8 mouse cellular contexts compared by ENCODE assay signal in genomic region chr16:18394056-18394455, GRCm38 (mm10). TPM values are rescaled to one million over a fixed set of nuclear protein-coding genes. Genes with fewer than 3 reads are reported as not detected.
DNase-seq lines count a peak whose midpoint lies in the region; ATAC-seq lines count a peak whose summit lies in the region.
"Had no signal": no experiment of that assay in that cellular context is flagged by ENCODE, and none has a peak within 500 bp of the region (broad histone marks: within the 10 kb centered on the region; RNA-seq: fewer than 3 reads in every experiment).

No protein-coding gene starts in this region.

- no peak for ATAC-seq in limb, embryonic 12.5 days (ENCODE audit: insufficient number of reproducible peaks, insufficient read depth, low FRiP score, low TSS enrichment, low read depth)
- no peak for ATAC-seq in forebrain, embryonic 13.5 days
- ATAC-seq in intestine, embryonic 16.5 days = no peak
- ATAC-seq in neural tube, embryonic 14.5 days (ENCODE audit: low read depth) = no peak

- 87% methylated on average over 3 of the region's 3 CpGs for WGBS in limb, embryonic 12.5 days
- 91% methylated on average over 3 of the region's 3 CpGs for WGBS in limb, embryonic 10.5 days
- WGBS in forebrain, embryonic 13.5 days = 46% methylated on average over 3 of the region's 3 CpGs
- 69% methylated on average over 3 of the region's 3 CpGs for WGBS in intestine, embryonic 16.5 days
- 53% methylated on average over 3 of the region's 3 CpGs for WGBS in neural tube, embryonic 14.5 days

- H3K27ac ChIP-seq in limb, embryonic 12.5 days = no peak overlapping the region
- H3K27ac ChIP-seq in limb, embryonic 10.5 days = no peak overlapping the region
- peak overlapping the region; percentile 91 for H3K27ac ChIP-seq in forebrain, embryonic 13.5 days
- H3K27ac ChIP-seq in intestine, embryonic 16.5 days (ENCODE audit: low read length) = no peak overlapping the region
- H3K27ac ChIP-seq in neural tube, embryonic 14.5 days (ENCODE audit: low read depth, low read length) = peak overlapping the region; percentile 86; the same call in 1 of the 2 replicates

- no peaks in the 10 kb centered on the region for H3K9me3 ChIP-seq in limb, embryonic 12.5 days
- H3K9me3 ChIP-seq in limb, embryonic 10.5 days (replicated peaks) = no peaks in the 10 kb centered on the region
- H3K9me3 ChIP-seq in forebrain, embryonic 13.5 days (replicated peaks) = no peaks in the 10 kb centered on the region
- H3K9me3 ChIP-seq in intestine, embryonic 16.5 days (ENCODE audit: control insufficient read depth, low read length) = no peaks in the 10 kb centered on the region
- no peaks in the 10 kb centered on the region for H3K9me3 ChIP-seq in neural tube, embryonic 14.5 days (ENCODE audit: control insufficient read depth, low read length)

- H3K4me3 ChIP-seq in limb, embryonic 12.5 days (replicated peaks) = peak overlapping the region; percentile 81; the same call in 1 of the 2 replicates
- no peak overlapping the region for H3K4me3 ChIP-seq in limb, embryonic 10.5 days
- H3K4me3 ChIP-seq in forebrain, embryonic 13.5 days = peak overlapping the region; percentile 70
- no peak overlapping the region for H3K4me3 ChIP-seq in intestine, embryonic 16.5 days (ENCODE audit: low read length)
- H3K4me3 ChIP-seq in neural tube, embryonic 14.5 days (ENCODE audit: low read depth, low read length) = peak overlapping the region; percentile 74; the same call in 1 of the 2 replicates

- H3K36me3 ChIP-seq in limb, embryonic 12.5 days = peaks cover 28% of the 10 kb centered on the region
- H3K36me3 ChIP-seq in limb, embryonic 10.5 days = peaks cover 31% of the 10 kb centered on the region
- H3K36me3 ChIP-seq in forebrain, embryonic 13.5 days (ENCODE audit: poor library complexity, severe bottlenecking) = peaks cover 29% of the 10 kb centered on the region
- H3K36me3 ChIP-seq in intestine, embryonic 16.5 days (ENCODE audit: control insufficient read depth, insufficient read depth, low read length) = peaks cover 10% of the 10 kb centered on the region
- peaks cover 22% of the 10 kb centered on the region for H3K36me3 ChIP-seq in neural tube, embryonic 14.5 days (ENCODE audit: control insufficient read depth, insufficient read depth, low read length)

- DNase-seq in limb, embryonic 10.5 days (ENCODE audit: low spot score) = no peak
- DNase-seq in urinary bladder, adult 2 months (ENCODE audit: low spot score) = no peak
- no peak for DNase-seq in frontal cortex, postnatal 25 days (ENCODE audit: low spot score in 2 of 2)
- DNase-seq: kidney, adult 18-20 months had no signal

- H3K4me1 ChIP-seq in limb, embryonic 12.5 days (replicated peaks) = peaks cover 33% of the 10 kb centered on the region
- peaks cover 49% of the 10 kb centered on the region for H3K4me1 ChIP-seq in limb, embryonic 10.5 days
- H3K4me1 ChIP-seq in forebrain, embryonic 13.5 days = peaks cover 62% of the 10 kb centered on the region
- H3K4me1 ChIP-seq in intestine, embryonic 16.5 days (ENCODE audit: control insufficient read depth, insufficient read depth, low read length) = peaks cover 25% of the 10 kb centered on the region
- H3K4me1 ChIP-seq in neural tube, embryonic 14.5 days (ENCODE audit: control insufficient read depth, insufficient read depth, low read length) = peaks cover 42% of the 10 kb centered on the region

- peak overlapping the region; percentile 90 for H3K4me2 ChIP-seq in limb, embryonic 12.5 days
- peak overlapping the region; percentile 73 for H3K4me2 ChIP-seq in forebrain, embryonic 13.5 days
- peak overlapping the region; percentile 99; the same call in 1 of the 2 replicates for H3K4me2 ChIP-seq in intestine, embryonic 16.5 days (ENCODE audit: low read depth, low read length)
- peak overlapping the region; percentile 90 for H3K4me2 ChIP-seq in neural tube, embryonic 14.5 days (ENCODE audit: low read depth, low read length)

- no peak overlapping the region for H3K9ac ChIP-seq in limb, embryonic 12.5 days (replicated peaks)
- peak overlapping the region; percentile 91 for H3K9ac ChIP-seq in forebrain, embryonic 13.5 days
- no peak overlapping the region for H3K9ac ChIP-seq in intestine, embryonic 16.5 days (ENCODE audit: low read depth, low read length)
- no peak overlapping the region for H3K9ac ChIP-seq in neural tube, embryonic 14.5 days (replicated peaks; ENCODE audit: low read depth, low read length)

- no peaks in the 10 kb centered on the region for H3K27me3 ChIP-seq in limb, embryonic 12.5 days
- H3K27me3 ChIP-seq in limb, embryonic 10.5 days (ENCODE audit: low read depth, poor library complexity, severe bottlenecking) = no peaks in the 10 kb centered on the region
- no peaks in the 10 kb centered on the region for H3K27me3 ChIP-seq in forebrain, embryonic 13.5 days
- H3K27me3 ChIP-seq in intestine, embryonic 16.5 days (replicated peaks; ENCODE audit: control insufficient read depth, insufficient read depth, low read length) = no peaks in the 10 kb centered on the region
- H3K27me3 ChIP-seq in neural tube, embryonic 14.5 days (ENCODE audit: control insufficient read depth, insufficient read depth, low read length) = no peaks in the 10 kb centered on the region

RNA-seq across cellular contexts. Expression of gene Txnrd2, which starts 32.1 kb away (rescaled TPM):
- polyA plus RNA-seq in limb, embryonic 12.5 days (2016; fragmentation: Nextera tagmentation; extraction: Ambion mirVana) = 23.1 and 26.1 TPM in 2 replicates
- 29.6 and 32.2 TPM in 2 replicates for polyA plus RNA-seq in limb, embryonic 10.5 days (2016; fragmentation: Nextera tagmentation; extraction: Ambion mirVana)
- 23.4 and 25.1 TPM in 2 replicates for polyA plus RNA-seq in forebrain, embryonic 13.5 days (2015; fragmentation: Nextera tagmentation; extraction: Ambion mirVana)
- 28.4 and 29.8 TPM in 2 replicates for polyA plus RNA-seq in intestine, embryonic 16.5 days (2015; fragmentation: Nextera tagmentation; extraction: Ambion mirVana)
- 21.3 and 25.4 TPM in 2 replicates for polyA plus RNA-seq in neural tube, embryonic 14.5 days (2014; fragmentation: Nextera tagmentation; extraction: Ambion mirVana)
- 16.5 and 21.5 TPM in 2 replicates for polyA plus RNA-seq in urinary bladder, adult 2 months (2012; rRNA removed)

RNA-seq across cellular contexts. Expression of gene Comt, which starts 32.6 kb away (rescaled TPM):
- polyA plus RNA-seq in limb, embryonic 12.5 days (2016; fragmentation: Nextera tagmentation; extraction: Ambion mirVana) = 66.5 and 71.0 TPM in 2 replicates
- 54.7 and 61.1 TPM in 2 replicates for polyA plus RNA-seq in limb, embryonic 10.5 days (2016; fragmentation: Nextera tagmentation; extraction: Ambion mirVana)
- polyA plus RNA-seq in forebrain, embryonic 13.5 days (2015; fragmentation: Nextera tagmentation; extraction: Ambion mirVana) = 64.0 and 70.1 TPM in 2 replicates
- 109 and 110 TPM in 2 replicates for polyA plus RNA-seq in intestine, embryonic 16.5 days (2015; fragmentation: Nextera tagmentation; extraction: Ambion mirVana)
- polyA plus RNA-seq in neural tube, embryonic 14.5 days (2014; fragmentation: Nextera tagmentation; extraction: Ambion mirVana) = 102 and 103 TPM in 2 replicates
- 169 and 205 TPM in 2 replicates for polyA plus RNA-seq in urinary bladder, adult 2 months (2012; rRNA removed)

RNA-seq across cellular contexts. Expression of gene Arvcf, which starts 46.1 kb away (rescaled TPM):
- 46.3 and 50.6 TPM in 2 replicates for polyA plus RNA-seq in limb, embryonic 12.5 days (2016; fragmentation: Nextera tagmentation; extraction: Ambion mirVana)
- 44.8 and 56.1 TPM in 2 replicates for polyA plus RNA-seq in limb, embryonic 10.5 days (2016; fragmentation: Nextera tagmentation; extraction: Ambion mirVana)
- polyA plus RNA-seq in forebrain, embryonic 13.5 days (2015; fragmentation: Nextera tagmentation; extraction: Ambion mirVana) = 77.2 and 95.0 TPM in 2 replicates
- polyA plus RNA-seq in intestine, embryonic 16.5 days (2015; fragmentation: Nextera tagmentation; extraction: Ambion mirVana) = 18.4 and 21.7 TPM in 2 replicates
- polyA plus RNA-seq in neural tube, embryonic 14.5 days (2014; fragmentation: Nextera tagmentation; extraction: Ambion mirVana) = 60.2 and 73.5 TPM in 2 replicates
- 15.6 and 17.3 TPM in 2 replicates for polyA plus RNA-seq in urinary bladder, adult 2 months (2012; rRNA removed)

RNA-seq across cellular contexts. Expression of gene Tango2, which starts 46.2 kb away (rescaled TPM):
- polyA plus RNA-seq in limb, embryonic 12.5 days (2016; fragmentation: Nextera tagmentation; extraction: Ambion mirVana) = 21.7 and 21.8 TPM in 2 replicates
- polyA plus RNA-seq in limb, embryonic 10.5 days (2016; fragmentation: Nextera tagmentation; extraction: Ambion mirVana) = 20.2 and 23.7 TPM in 2 replicates
- 59.2 and 63.2 TPM in 2 replicates for polyA plus RNA-seq in forebrain, embryonic 13.5 days (2015; fragmentation: Nextera tagmentation; extraction: Ambion mirVana)
- 62.4 and 69.8 TPM in 2 replicates for polyA plus RNA-seq in intestine, embryonic 16.5 days (2015; fragmentation: Nextera tagmentation; extraction: Ambion mirVana)
- polyA plus RNA-seq in neural tube, embryonic 14.5 days (2014; fragmentation: Nextera tagmentation; extraction: Ambion mirVana) = 99.8 and 114 TPM in 2 replicates
- polyA plus RNA-seq in urinary bladder, adult 2 months (2012; rRNA removed) = 36.6 and 43.0 TPM in 2 replicates

Comparison
In these comparisons a context has a peak if more than half of its experiments do, and no peak if none do; other contexts are left out.
1. H3K4me3 ChIP-seq: peak in limb, embryonic 12.5 days (single experiment), forebrain, embryonic 13.5 days (single experiment) and neural tube, embryonic 14.5 days (single experiment); none in limb, embryonic 10.5 days (single experiment) and intestine, embryonic 16.5 days (single experiment).
2. H3K27ac ChIP-seq: peak in forebrain, embryonic 13.5 days (single experiment) and neural tube, embryonic 14.5 days (single experiment); none in limb, embryonic 12.5 days (single experiment), limb, embryonic 10.5 days (single experiment) and intestine, embryonic 16.5 days (single experiment).
3. Peak in every context shown above with its lines, with median percentiles within 50 percentile points of each other: H3K4me2 ChIP-seq.